Mouse (Mus musculus) cortical plate, adult 2 months (tissue): ENCODE measurements around the gene Usp42.

ENCODE experiments used
- CTCF ChIP-seq: fragments of 200-500 bp; IDR thresholded peaks from 2 replicates; pipeline ENCODE4 v1.5.1; 2011; ENCODE audit warnings: mild to moderate bottlenecking, control low read depth, low read length; ENCODE audit not compliant: insufficient read depth; ENCODE audit errors: extremely low read depth
- POLR2A ChIP-seq: fragments of 200-500 bp; IDR thresholded peaks from 2 replicates; pipeline ENCODE4 v1.6.1; 2011; ENCODE audit warnings: mild to moderate bottlenecking, low read length, control low read depth; ENCODE audit not compliant: insufficient read depth; ENCODE audit errors: extremely low read depth

DNA sequence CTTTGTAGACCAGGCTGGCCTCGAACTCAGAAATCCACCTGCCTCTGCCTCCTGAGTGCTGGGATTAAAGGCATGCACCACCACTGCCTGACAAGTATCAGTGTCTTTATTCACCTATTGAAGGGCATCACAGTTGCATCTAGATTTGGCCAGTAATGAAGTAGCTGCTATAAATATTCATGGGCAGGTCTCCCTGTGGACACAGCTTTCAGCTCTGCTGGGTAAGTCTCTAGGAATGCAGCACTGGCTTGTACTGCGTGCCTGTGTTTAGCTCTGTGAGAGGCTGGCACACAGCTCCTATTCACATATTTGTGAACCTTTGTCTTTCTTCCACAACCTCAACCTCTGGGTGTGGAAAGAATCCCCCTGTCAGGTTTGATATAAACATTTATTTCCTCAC is 63.2 kb downstream of the Usp42 start:
- no peak for TF ChIP-seq CTCF
- TF ChIP-seq POLR2A, result no peak
